In genomic region chr1:72255062-72255853, GRCm38 (mm10) we compare ENCODE assay signal across 8 mouse cellular contexts. TPM values are rescaled to one million over a fixed set of nuclear protein-coding genes. Genes with fewer than 3 reads are reported as not detected.
DNase-seq lines count a peak whose midpoint lies in the region; ATAC-seq and TF ChIP-seq lines count a peak whose summit lies in the region.

No protein-coding gene starts in this region.

- no peak; the same call in 1 of the 2 replicates for TF ChIP-seq POLR2A in bone marrow macrophage, adult 2 months (IDR thresholded peaks at IDR 0.05; ENCODE audit: borderline replicate concordance, low read depth, low read length)

- no peaks in the 10 kb centered on the region for H3K36me3 ChIP-seq in hindbrain, embryonic 10.5 days

- H3K27ac ChIP-seq in bone marrow macrophage, adult 2 months (ENCODE audit: insufficient read depth, low read depth, low read length) = peak overlapping the region; percentile 94; the same call in 1 of the 2 replicates
- H3K27ac ChIP-seq in hindbrain, embryonic 10.5 days = peak overlapping the region; percentile 99

- peaks cover 18% of the 10 kb centered on the region; the same call in 1 of the 2 replicates for H3K4me1 ChIP-seq in bone marrow macrophage, adult 2 months (ENCODE audit: control insufficient read depth, insufficient read depth, low read length)
- peaks cover 38% of the 10 kb centered on the region for H3K4me1 ChIP-seq in hindbrain, embryonic 10.5 days (replicated peaks)

- H3K27me3 ChIP-seq in hindbrain, embryonic 10.5 days (ENCODE audit: insufficient read depth, poor library complexity, severe bottlenecking) = no peaks in the 10 kb centered on the region

- no peak for DNase-seq in cerebellum, adult 11 months
- DNase-seq in hindbrain, embryonic 10.5 days (ENCODE audit: low spot score) = peak; percentile 87
- DNase-seq in left cerebral cortex, adult 18-20 months (ENCODE audit: low spot score in 2 of 2) = peak; percentile 4 to 31
- peak; percentile 31 for DNase-seq in right cerebral cortex, postnatal 25 days

- 9% methylated on average over 15 of the region's 15 CpGs for WGBS in hindbrain, embryonic 10.5 days

- peak; percentile 36; the same call in 1 of the 2 replicates for ATAC-seq in cerebellum, adult (ENCODE audit: insufficient number of reproducible peaks, low FRiP score, low TSS enrichment)
- ATAC-seq in erythroblast, adult 5-6 weeks (replicated peaks; ENCODE audit: low FRiP score, poor library complexity, severe bottlenecking) = peak; percentile 41
- peak; percentile 62 for ATAC-seq in megakaryocyte, adult 5-6 weeks (ENCODE audit: poor library complexity, severe bottlenecking)

- H3K4me3 ChIP-seq in bone marrow macrophage, adult 2 months (ENCODE audit: insufficient read depth, low read length) = peak overlapping the region; percentile 64
- peak overlapping the region; percentile 54 for H3K4me3 ChIP-seq in hindbrain, embryonic 10.5 days

- no peak for TF ChIP-seq CTCF in bone marrow macrophage, adult 2 months (IDR thresholded peaks at IDR 0.05; ENCODE audit: low read depth, low read length)

- H3K9me3 ChIP-seq in hindbrain, embryonic 10.5 days = no peaks in the 10 kb centered on the region

RNA-seq across cellular contexts. Expression of gene Pecr, which starts 28.9 kb away (rescaled TPM):
- polyA plus RNA-seq in bone marrow macrophage, adult 2 months (2012; ENCODE audit: insufficient read depth, insufficient read length, missing spikeins) = 5.6 and 12.3 TPM in 2 replicates
- total RNA-seq in erythroblast, adult 5-6 weeks (2015; ENCODE audit: low replicate concordance) = 3.6 TPM in 1 of 2 replicates, not detected in the other
- 0.34 and 2.1 TPM in 2 replicates for total RNA-seq in erythroblast, adult 5-6 weeks (2017; ENCODE audit: low replicate concordance)
- polyA plus RNA-seq in hindbrain, embryonic 10.5 days (2016; fragmentation: Nextera tagmentation; extraction: Ambion mirVana) = 21.2 and 22.8 TPM in 2 replicates
- 1 to 10 TPM; 5.1 to 6.4 TPM for total RNA-seq in left cerebral cortex, adult 18-20 months (2021)
- total RNA-seq in megakaryocyte, adult 5-6 weeks (2015) = 0.29 and 0.66 TPM in 2 replicates
- 0.45 and 1.3 TPM in 2 replicates for total RNA-seq in megakaryocyte, adult 5-6 weeks (2017)

RNA-seq across cellular contexts. Expression of gene Tmem169, which starts 28.9 kb away (rescaled TPM):
- polyA plus RNA-seq in bone marrow macrophage, adult 2 months (2012; ENCODE audit: insufficient read depth, insufficient read length, missing spikeins) = not detected in 2 replicates
- total RNA-seq in erythroblast, adult 5-6 weeks (2015; ENCODE audit: low replicate concordance) = not detected in 2 replicates
- total RNA-seq in erythroblast, adult 5-6 weeks (2017; ENCODE audit: low replicate concordance) = not detected in 2 replicates
- polyA plus RNA-seq in hindbrain, embryonic 10.5 days (2016; fragmentation: Nextera tagmentation; extraction: Ambion mirVana) = 9.3 and 17.4 TPM in 2 replicates
- 10 to 100 TPM; 13.7 to 14.1 TPM for total RNA-seq in left cerebral cortex, adult 18-20 months (2021)
- total RNA-seq in megakaryocyte, adult 5-6 weeks (2015) = not detected in 2 replicates
- not detected in 2 replicates for total RNA-seq in megakaryocyte, adult 5-6 weeks (2017)

RNA-seq across cellular contexts. Expression of gene Mreg, which starts 43.2 kb away (rescaled TPM):
- not detected in 2 replicates for polyA plus RNA-seq in bone marrow macrophage, adult 2 months (2012; ENCODE audit: insufficient read depth, insufficient read length, missing spikeins)
- total RNA-seq in erythroblast, adult 5-6 weeks (2015; ENCODE audit: low replicate concordance) = 0.63 TPM in 1 of 2 replicates, not detected in the other
- 1.1 TPM in 1 of 2 replicates, not detected in the other for total RNA-seq in erythroblast, adult 5-6 weeks (2017; ENCODE audit: low replicate concordance)
- polyA plus RNA-seq in hindbrain, embryonic 10.5 days (2016; fragmentation: Nextera tagmentation; extraction: Ambion mirVana) = 12.3 and 27.2 TPM in 2 replicates
- 1 to 10 TPM; 5.2 to 6.1 TPM for total RNA-seq in left cerebral cortex, adult 18-20 months (2021)
- total RNA-seq in megakaryocyte, adult 5-6 weeks (2015) = 0.18 and 1.6 TPM in 2 replicates
- 0.37 and 1.1 TPM in 2 replicates for total RNA-seq in megakaryocyte, adult 5-6 weeks (2017)

RNA-seq across cellular contexts. Expression of gene Xrcc5, which starts 52.0 kb away (rescaled TPM):
- polyA plus RNA-seq in bone marrow macrophage, adult 2 months (2012; ENCODE audit: insufficient read depth, insufficient read length, missing spikeins) = 0.73 and 0.99 TPM in 2 replicates
- 3.6 and 5.6 TPM in 2 replicates for total RNA-seq in erythroblast, adult 5-6 weeks (2015; ENCODE audit: low replicate concordance)
- total RNA-seq in erythroblast, adult 5-6 weeks (2017; ENCODE audit: low replicate concordance) = 1.9 and 2.2 TPM in 2 replicates
- 48.1 and 50.2 TPM in 2 replicates for polyA plus RNA-seq in hindbrain, embryonic 10.5 days (2016; fragmentation: Nextera tagmentation; extraction: Ambion mirVana)
- 10 to 100 TPM; 18.5 to 22.2 TPM for total RNA-seq in left cerebral cortex, adult 18-20 months (2021)
- 0.31 and 0.50 TPM in 2 replicates for total RNA-seq in megakaryocyte, adult 5-6 weeks (2015)
- total RNA-seq in megakaryocyte, adult 5-6 weeks (2017) = 0.77 and 2.9 TPM in 2 replicates

Comparison
In these comparisons a context has a peak if more than half of its experiments do, and no peak if none do; other contexts are left out.
1. RNA of gene Tmem169, which starts 28.9 kb away (total RNA-seq): 13.7 to 14.1 TPM in left cerebral cortex, adult 18-20 months; not detected in erythroblast, adult 5-6 weeks and not detected in megakaryocyte, adult 5-6 weeks; every median in the first group is over 10 times any median in the second.
2. Peak in every context shown above with its lines, with median percentiles within 50 percentile points of each other: ATAC-seq.